Mouse (Mus musculus): ENCODE results near the gene Celsr1.

DNA sequence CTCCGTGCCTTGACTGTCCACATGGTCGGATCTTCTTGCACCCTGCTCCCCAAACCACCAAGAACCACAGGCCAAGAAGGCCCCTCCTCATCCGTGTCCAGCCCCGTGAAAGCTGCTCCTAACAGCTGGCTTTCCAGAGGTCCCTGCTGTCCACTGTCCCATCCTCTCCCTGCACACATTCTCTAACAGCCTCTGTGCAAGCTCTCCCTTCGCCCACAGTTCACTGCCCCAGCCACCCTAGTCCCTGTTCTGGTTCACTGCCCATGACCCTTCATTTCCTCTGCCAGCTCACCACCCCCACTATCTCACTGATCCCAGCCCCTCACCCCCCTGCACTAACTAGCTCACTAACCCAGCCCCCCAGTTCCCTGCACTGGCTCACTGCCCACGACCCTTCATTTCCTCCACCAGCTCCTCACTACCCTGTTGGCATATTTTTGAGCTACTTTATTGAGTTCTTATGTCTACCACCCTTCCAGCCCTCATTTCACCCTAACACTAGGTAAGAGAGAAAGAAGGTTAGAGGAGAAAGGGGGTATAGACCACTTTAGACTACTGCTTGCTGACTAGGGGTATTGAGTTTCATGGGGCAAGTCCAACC, 18.4 kb upstream of the Celsr1 start:
- no peak for TF ChIP-seq POLR2A (IDR thresholded peaks at IDR 0.05; ENCODE audit: extremely low read depth, insufficient read depth, low read length)
- TF ChIP-seq CTCF (IDR thresholded peaks at IDR 0.05; ENCODE audit: extremely low read depth, insufficient read depth, low read length) = no peak

Measured in cortical plate, adult 2 months (tissue).